Mouse (Mus musculus) layer of hippocampus, postnatal 25 days (tissue): ENCODE data around the gene Ugt1a8. TPM values are rescaled to one million over a fixed set of nuclear protein-coding genes. Genes with fewer than 3 reads are reported as not detected.
"Not testable (repeated sequence)": the region's sequence is repeated elsewhere in the genome, so short reads cannot be mapped to it uniquely, and the experiment has no call there.

ENCODE experiments used
- DNase-seq, 2 experiments: peaks; one replicate each; pipeline ENCODE4 v3.0.0; 2022; ENCODE audit warnings: mixed read lengths in 2 of 2, low spot score in 1 of 2; ENCODE audit errors: extremely low spot score in 1 of 2
- total RNA-seq, 2 experiments: library from RNA; stranded (reverse); gene quantifications; 2 replicates each; pipeline ENCODE4 v1.2.3; 2021

Gene Ugt1a8
- not detected for total RNA-seq

GRCm38 (mm10) chr1:88087513-88087912 is at the start of gene Ugt1a8:
Gene Ugt1a8 (plus strand): TSS chr1:88087813.
- no peak for DNase-seq

DNA sequence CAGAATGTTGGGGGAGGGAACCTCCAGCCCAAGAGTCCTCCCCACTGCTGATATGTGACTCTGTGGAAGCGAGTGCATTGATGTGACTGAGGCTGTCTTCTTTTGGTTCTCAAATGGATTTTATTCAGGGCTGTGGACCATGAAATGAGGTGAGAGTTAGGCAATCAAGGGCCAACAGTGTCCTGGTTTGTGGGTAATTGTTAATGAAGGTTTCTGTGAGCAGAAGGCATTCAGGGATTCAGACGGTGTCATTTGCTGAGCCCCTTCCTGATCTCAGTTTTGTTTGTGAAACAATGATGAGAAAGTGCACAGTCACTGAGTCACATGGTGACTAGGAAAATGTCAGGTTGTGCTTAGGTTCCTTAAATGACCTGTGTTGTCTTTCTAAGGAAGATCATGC is 44.6 kb upstream of the Ugt1a8 start:
- DNase-seq, result not testable (repeated sequence)

- not testable (repeated sequence) for DNase-seq
These were observed 42.7 kb upstream of the Ugt1a8 start for GRCm38 (mm10) chr1:88044832-88045437.

DNA sequence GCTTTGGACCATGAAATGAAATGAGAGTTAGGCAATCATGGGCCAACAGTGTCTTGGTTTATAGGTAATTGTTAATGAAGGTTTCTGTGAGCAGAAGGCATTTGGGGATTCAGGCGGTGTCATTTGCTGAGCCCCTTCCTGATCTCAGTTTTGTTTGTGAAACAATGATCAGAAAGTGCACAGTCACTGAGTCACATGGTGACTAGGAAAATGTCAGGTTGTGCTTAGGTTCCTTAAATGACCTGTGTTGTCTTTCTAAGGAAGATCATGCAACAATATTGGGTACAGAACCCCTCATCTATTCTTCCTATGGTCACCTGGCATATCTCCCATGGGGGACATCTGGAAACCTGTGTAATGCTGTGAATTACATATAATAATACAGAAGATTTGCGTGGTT is 40.2 kb upstream of the Ugt1a8 start:
- DNase-seq, result not testable (repeated sequence)

DNA sequence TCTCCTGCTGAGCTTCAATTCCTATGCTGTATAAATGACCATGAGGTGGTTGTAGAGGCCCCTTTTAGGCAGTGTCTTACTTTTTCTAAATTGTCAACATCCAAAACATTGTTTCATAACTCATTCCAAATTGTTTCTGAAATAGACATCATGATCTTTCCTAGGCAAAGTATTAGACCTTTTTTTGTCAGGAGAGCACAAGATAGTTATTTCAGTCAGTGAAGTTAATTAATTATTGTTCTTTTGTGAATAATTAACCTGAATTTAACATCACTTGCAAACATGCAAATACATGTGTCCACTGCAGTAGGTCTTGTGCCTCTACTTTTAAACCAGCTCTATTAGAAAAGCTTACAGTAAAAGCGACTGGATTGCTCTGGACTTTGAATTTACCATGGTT is 32.5 kb upstream of the Ugt1a8 start, which contains the start of gene Ugt1a10:
Ugt1a10 (plus strand) TSS at position 301 of the 400 bp plus-strand sequence.
- no peak for DNase-seq

- not testable (repeated sequence) for DNase-seq
These were observed 21.0 kb upstream of the Ugt1a8 start for GRCm38 (mm10) chr1:88066472-88067102.

- DNase-seq, result no peak
These were observed 17.1 kb upstream of the Ugt1a8 start, which contains the start of gene Ugt1a9 for GRCm38 (mm10) chr1:88070495-88070894. Gene Ugt1a9 (plus strand): TSS chr1:88070800.

DNA sequence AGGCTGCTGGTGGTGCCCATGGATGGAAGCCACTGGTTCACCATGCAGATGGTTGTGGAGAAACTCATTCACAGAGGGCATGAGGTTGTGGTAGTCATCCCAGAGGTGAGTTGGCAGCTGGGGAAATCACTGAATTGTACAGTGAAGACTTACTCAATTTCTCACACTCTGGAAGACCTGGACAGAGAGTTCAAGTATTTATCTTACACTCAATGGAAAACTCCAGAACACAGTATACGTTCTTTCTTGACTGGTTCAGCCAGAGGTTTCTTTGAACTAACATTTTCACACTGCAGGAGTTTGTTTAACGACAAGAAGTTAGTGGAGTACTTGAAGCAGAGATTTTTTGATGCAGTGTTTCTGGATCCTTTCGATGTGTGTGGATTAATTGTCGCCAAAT is 16.7 kb upstream of the Ugt1a8 start:
- DNase-seq, result no peak

DNA sequence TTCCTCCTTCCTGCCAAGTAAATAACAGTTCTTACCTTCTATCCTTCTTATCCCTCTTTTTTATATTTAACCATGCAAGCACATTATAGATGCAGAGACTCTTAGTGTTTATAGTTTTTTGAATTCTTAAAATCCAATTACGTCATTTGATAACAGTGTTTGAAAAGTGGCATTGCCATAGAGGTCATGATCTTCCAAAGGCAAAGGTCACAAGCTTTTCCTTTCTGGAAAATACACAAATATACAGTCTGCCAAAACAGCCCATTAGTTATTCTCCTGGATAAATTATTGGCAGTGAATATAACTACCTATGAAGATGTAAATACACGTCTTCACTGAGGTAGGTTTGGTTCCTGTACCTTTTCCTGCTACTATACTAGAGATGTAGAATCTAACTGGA is 13.1 kb upstream of the Ugt1a8 start:
- DNase-seq, result no peak

DNA sequence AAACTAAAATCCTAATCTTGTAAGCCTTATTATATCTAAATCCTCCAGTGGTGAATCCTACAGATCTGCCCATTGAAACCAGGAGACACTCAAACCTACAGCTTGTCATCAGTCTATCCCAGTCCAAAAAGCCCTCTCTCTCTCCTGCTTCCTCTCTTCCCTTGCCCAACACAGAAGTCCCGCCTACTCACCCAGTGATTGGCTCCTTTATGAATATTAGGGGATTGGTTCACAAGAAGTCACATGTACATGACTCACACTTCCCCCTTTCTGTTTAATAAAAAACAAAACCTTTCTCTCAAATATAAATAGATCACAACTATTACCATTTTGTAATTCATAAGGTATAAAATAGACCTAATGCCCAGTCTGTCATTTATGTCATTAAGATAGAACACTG is 10.5 kb upstream of the Ugt1a8 start:
- no peak for DNase-seq

GRCm38 (mm10) chr1:88081670-88082069 is 5.9 kb upstream of the Ugt1a8 start:
- DNase-seq, result no peak

DNA sequence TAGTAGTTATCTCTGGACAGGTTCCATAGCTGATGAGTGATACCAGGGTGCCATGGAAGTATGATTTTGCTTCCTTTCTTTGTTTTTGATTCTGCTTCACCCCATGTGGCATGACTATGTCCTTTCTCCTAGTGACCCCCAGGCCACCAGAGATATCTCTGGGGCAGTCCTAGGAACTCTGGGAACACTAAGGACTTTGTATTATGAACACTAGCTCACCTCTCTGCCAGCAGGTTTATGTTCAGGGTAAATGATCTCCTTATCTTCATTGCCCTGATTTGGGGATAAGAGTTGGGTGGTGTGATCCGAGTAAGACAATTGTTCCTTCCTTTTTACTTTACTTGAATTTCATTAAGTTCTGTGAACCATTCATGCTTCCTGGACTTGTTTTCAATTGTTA is 1.5 kb upstream of the Ugt1a8 start:
- no peak for DNase-seq

DNA sequence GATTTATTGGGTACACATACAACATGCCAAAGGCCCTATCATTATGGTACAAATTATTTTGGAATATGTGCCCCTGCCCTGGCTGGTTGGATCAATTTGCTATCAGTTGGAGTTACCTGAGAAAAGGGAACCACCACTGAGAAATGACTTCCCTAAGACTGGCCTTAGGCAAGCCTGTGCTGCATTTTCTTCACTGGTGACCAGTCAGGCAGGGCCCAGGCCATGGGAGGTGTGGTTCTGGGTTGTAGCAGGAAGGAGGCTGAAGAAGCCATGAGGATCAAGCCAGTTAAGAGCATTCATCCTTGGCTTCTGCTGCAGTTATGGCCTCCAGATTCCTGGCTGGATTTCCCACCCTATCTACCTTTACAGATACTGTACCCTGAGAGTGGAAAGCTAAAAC is 4.7 kb downstream of the Ugt1a8 start:
- DNase-seq, result no peak

DNA sequence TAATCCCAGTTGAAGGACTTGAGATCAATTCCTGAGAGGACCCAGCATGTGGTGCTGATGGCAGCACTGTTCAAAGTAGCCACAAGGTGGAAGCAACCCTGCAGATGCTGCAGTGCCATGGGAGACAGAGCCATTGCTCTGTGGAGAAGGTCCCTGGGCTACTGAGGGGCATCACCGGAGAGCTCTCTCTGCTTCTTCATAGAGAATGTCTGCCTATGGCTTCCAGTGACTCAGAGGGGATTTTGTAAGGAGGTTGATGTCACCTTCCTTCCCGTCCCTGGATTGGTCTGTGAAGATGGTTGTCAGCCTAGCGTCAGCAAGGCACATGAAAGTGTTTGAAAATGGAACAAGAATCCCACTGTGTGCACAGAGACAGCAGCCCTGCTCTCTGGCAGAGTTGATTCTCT is 6.7 kb downstream of the Ugt1a8 start:
- not testable (repeated sequence) for DNase-seq

GRCm38 (mm10) chr1:88094941-88095492 is 7.4 kb downstream of the Ugt1a8 start, which contains the start of gene Ugt1a7c:
Gene Ugt1a7c (plus strand): TSS chr1:88095062.
- DNase-seq, result no peak

DNA sequence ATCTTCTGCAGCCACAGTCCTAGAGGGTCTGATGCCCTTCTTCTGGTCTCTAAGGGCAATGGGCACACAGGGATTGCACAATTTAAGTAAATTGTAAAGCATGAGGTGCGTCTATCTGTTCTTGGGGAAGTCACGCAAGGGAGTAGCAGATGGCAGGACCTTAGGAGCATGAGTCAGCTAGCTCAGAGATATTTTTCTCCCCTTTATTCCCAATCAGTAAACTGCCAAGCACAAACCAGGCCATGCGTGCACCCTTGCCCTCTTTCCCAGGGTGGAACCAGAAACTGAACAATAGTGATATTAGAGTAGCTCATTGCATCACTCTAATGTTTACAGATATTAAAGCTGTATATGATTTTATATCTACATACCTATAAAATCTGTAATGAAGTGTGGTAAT is 10.9 kb downstream of the Ugt1a8 start:
- not testable (repeated sequence) for DNase-seq

GRCm38 (mm10) chr1:88099691-88100090 is 12.1 kb downstream of the Ugt1a8 start:
- DNase-seq, result not testable (repeated sequence)

- DNase-seq, result not testable (repeated sequence)
These were observed 15.4 kb downstream of the Ugt1a8 start, which contains the start of gene Ugt1a6b for GRCm38 (mm10) chr1:88103019-88103418. Gene Ugt1a6b (plus strand): TSS chr1:88103252.

- DNase-seq, result not testable (repeated sequence)
These were observed 16.3 kb downstream of the Ugt1a8 start for GRCm38 (mm10) chr1:88103697-88104468.

DNA sequence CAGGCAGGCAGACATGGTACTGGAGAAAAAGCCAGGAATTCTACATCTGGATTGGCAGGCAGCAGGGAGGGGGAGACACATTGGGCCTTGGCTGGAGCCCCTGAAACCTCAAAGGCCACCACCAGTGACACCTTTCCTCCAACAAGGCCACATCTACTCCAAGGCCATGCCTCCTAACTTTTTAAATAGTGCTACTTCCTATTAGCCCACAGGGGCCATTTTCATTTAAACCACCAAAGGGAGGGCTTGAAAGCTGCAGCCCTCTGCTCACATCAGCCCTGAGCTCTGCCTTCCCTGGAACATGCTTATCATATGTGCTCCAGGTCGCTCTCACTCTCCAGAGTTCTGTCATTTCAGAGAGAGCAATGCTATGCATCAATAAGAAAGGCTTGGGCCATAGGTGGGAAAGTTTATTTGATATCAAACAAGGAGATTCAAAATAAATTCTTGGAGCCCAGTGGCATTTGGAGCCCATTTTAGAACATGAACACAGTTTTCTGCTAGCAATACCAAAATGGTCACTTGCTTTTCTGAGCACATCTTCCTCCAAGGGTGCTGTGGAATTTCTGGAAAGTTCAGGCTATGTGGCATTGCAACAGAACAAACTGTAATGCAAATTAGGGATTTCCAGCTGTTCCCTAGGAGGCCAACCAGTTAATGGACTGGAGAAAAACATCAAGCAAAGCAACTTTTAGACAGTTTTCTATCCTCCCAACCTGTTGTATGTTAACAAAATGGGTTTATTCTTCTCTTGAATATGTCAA is 17.2 kb downstream of the Ugt1a8 start:
- no peak for DNase-seq
